Mouse (Mus musculus): ENCODE measurements at regions not wholly inside any gene's neighbourhood (a gene's known extent, or its start where the extent isn't known, plus 50 kb on each side); places are given as distances from the start of the nearest gene placed in this dataset.

DNA sequence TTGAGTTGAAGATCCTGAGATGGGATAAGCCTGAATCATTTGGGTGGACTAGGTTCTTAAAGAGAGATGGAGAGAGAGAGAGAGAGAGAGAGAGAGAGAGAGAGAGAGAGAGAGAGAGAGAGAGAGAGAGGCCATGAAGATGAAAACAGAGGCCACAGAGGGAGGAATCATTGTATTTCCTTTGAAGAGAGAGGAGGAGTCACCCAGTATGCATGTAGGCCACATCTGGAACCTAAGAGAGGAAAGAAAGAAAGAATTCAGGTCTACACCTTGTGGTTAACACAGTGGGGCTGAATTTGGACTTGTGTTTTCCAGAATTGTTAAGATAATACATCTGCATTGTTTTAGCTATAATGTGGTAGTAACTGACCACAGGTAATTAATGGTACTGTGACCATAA is 92.2 kb downstream of the Ptger2 start:
- Histone ChIP-seq H3K4me2 (ENCODE audit: low read depth, low read length) (no peak overlapping the region), H3K9ac (replicated peaks; ENCODE audit: low read length) (no peak overlapping the region), H3K36me3 (ENCODE audit: insufficient read depth, low read length) (no peaks in the 10 kb centered on the region), H3K4me1 (ENCODE audit: insufficient read depth, low read length) (no peaks in the 10 kb centered on the region), H3K9me3 (ENCODE audit: low read length) (no peaks in the 10 kb centered on the region), H3K27me3 (ENCODE audit: insufficient read depth, low read length) (no peaks in the 10 kb centered on the region), H3K27ac (no peak overlapping the region), H3K4me3 (ENCODE audit: low read length) (no peak overlapping the region)
- TF ChIP-seq CTCF (IDR thresholded peaks at IDR 0.05; ENCODE audit: low read depth) = no peak
- ATAC-seq = no peak
- DNase-seq (ENCODE audit: low spot score) = no peak

DNA sequence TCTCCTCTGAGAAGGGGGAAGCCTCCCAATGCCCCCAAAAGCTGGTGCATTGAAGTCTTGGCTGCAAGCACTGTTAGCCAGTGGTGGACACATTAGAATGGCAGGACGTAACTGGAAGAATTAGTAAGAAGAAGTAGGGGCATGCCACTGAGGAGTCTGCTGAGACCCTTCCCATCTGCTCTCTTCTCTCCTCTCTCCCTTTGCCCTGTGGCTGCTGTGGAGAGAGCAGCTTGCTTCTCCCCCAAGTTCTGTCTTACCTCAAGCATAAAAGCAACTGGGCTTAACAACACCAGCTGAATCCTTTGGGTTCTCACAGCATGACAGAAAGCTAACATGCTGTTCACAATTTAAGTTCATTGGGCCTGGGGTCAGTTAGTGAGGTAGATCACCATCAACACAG is 95.1 kb downstream of the Ptger2 start:
- Histone ChIP-seq H3K4me1 (ENCODE audit: insufficient read depth, low read length) (no peaks in the 10 kb centered on the region), H3K27me3 (ENCODE audit: insufficient read depth, low read length) (no peaks in the 10 kb centered on the region), H3K36me3 (ENCODE audit: insufficient read depth, low read length) (no peaks in the 10 kb centered on the region), H3K27ac (no peak overlapping the region), H3K4me2 (ENCODE audit: low read depth, low read length) (no peak overlapping the region), H3K4me3 (ENCODE audit: low read length) (no peak overlapping the region), H3K9ac (replicated peaks; ENCODE audit: low read length) (no peak overlapping the region), H3K9me3 (ENCODE audit: low read length) (no peaks in the 10 kb centered on the region)
- ATAC-seq (peak; percentile 59), DNase-seq (ENCODE audit: low spot score) (no peak)
- WGBS = 62% methylated on average over 1 of the region's 1 CpGs
- no peak for TF ChIP-seq CTCF (IDR thresholded peaks at IDR 0.05; ENCODE audit: low read depth)

All from hindbrain, postnatal 0 days (tissue).